Comparison of ENCODE assay signal across 8 mouse cellular contexts in genomic region chr13:23432562-23433201, GRCm38 (mm10). TPM values are rescaled to one million over a fixed set of nuclear protein-coding genes. Genes with fewer than 3 reads are reported as not detected.
DNase-seq lines count a peak whose midpoint lies in the region; ATAC-seq and TF ChIP-seq lines count a peak whose summit lies in the region.

No protein-coding gene starts in this region.

- WGBS in forebrain, embryonic 12.5 days, result under 1% methylated on average over 28 of the region's 28 CpGs
- WGBS in heart, postnatal 0 days, result 0% methylated on average over 28 of the region's 28 CpGs
- under 1% methylated on average over 28 of the region's 28 CpGs for WGBS in liver, embryonic 16.5 days (ENCODE audit: insufficient replicate concordance)
- WGBS in neural tube, embryonic 12.5 days, result under 1% methylated on average over 28 of the region's 28 CpGs
- WGBS in stomach, postnatal 0 days, result under 1% methylated on average over 28 of the region's 28 CpGs

- H3K4me3 ChIP-seq in E14TG2a.4 (replicated peaks; ENCODE audit: low read length), result peak overlapping the region; percentile 77
- peak overlapping the region; percentile 49 for H3K4me3 ChIP-seq in forebrain, embryonic 12.5 days (replicated peaks)
- H3K4me3 ChIP-seq in heart, postnatal 0 days (ENCODE audit: low read depth, low read length), result peak overlapping the region; percentile 66
- H3K4me3 ChIP-seq in liver, embryonic 16.5 days (ENCODE audit: low read depth, low read length), result peak overlapping the region; percentile 59
- H3K4me3 ChIP-seq in neural tube, embryonic 12.5 days, result peak overlapping the region; percentile 29
- peak overlapping the region; percentile 55 for H3K4me3 ChIP-seq in stomach, postnatal 0 days (ENCODE audit: low read depth, low read length)

- H3K36me3 ChIP-seq in E14TG2a.4 (ENCODE audit: insufficient read depth, low read length), result no peaks in the 10 kb centered on the region
- no peaks in the 10 kb centered on the region for H3K36me3 ChIP-seq in forebrain, embryonic 12.5 days (replicated peaks)
- no peaks in the 10 kb centered on the region for H3K36me3 ChIP-seq in heart, postnatal 0 days (replicated peaks; ENCODE audit: control insufficient read depth, insufficient read depth, low read length)
- no peaks in the 10 kb centered on the region for H3K36me3 ChIP-seq in liver, embryonic 16.5 days (ENCODE audit: control insufficient read depth, insufficient read depth)
- no peaks in the 10 kb centered on the region for H3K36me3 ChIP-seq in neural tube, embryonic 12.5 days
- H3K36me3 ChIP-seq in stomach, postnatal 0 days (ENCODE audit: control insufficient read depth, insufficient read depth, low read length), result no peaks in the 10 kb centered on the region

- peak overlapping the region; percentile 58 for H3K4me2 ChIP-seq in forebrain, embryonic 12.5 days
- peak overlapping the region; percentile 63 for H3K4me2 ChIP-seq in heart, postnatal 0 days (ENCODE audit: low read depth, low read length)
- peak overlapping the region; percentile 70 for H3K4me2 ChIP-seq in liver, embryonic 16.5 days (ENCODE audit: low read depth, low read length)
- peak overlapping the region; percentile 62 for H3K4me2 ChIP-seq in neural tube, embryonic 12.5 days (replicated peaks)
- peak overlapping the region; percentile 55 for H3K4me2 ChIP-seq in stomach, postnatal 0 days (replicated peaks; ENCODE audit: low read depth)

- peaks cover 58% of the 10 kb centered on the region for H3K4me1 ChIP-seq in E14TG2a.4 (replicated peaks; ENCODE audit: low read depth, low read length)
- H3K4me1 ChIP-seq in forebrain, embryonic 12.5 days, result peaks cover 30% of the 10 kb centered on the region
- peaks cover 12% of the 10 kb centered on the region for H3K4me1 ChIP-seq in heart, postnatal 0 days (ENCODE audit: control insufficient read depth, insufficient read depth)
- H3K4me1 ChIP-seq in liver, embryonic 16.5 days (ENCODE audit: control insufficient read depth, low read depth, low read length), result peaks cover 21% of the 10 kb centered on the region
- H3K4me1 ChIP-seq in neural tube, embryonic 12.5 days, result peaks cover 15% of the 10 kb centered on the region
- H3K4me1 ChIP-seq in stomach, postnatal 0 days (replicated peaks; ENCODE audit: control insufficient read depth, insufficient read depth), result no peaks in the 10 kb centered on the region; the same call in 1 of the 2 replicates

- TF ChIP-seq CTCF in E14TG2a.4 (conservative IDR thresholded peaks at IDR 0.05; ENCODE audit: low read length), result peak; percentile 53
- TF ChIP-seq CTCF in heart, postnatal 0 days (IDR thresholded peaks at IDR 0.05; ENCODE audit: low read depth), result peak; percentile 86
- TF ChIP-seq CTCF in stomach, postnatal 0 days (IDR thresholded peaks at IDR 0.05; ENCODE audit: low read depth), result peak; percentile 89

- peak; percentile 77; the same call in 1 of the 2 replicates for TF ChIP-seq EP300 in heart, postnatal 0 days (IDR thresholded peaks at IDR 0.05; ENCODE audit: low read depth)
- no peak for TF ChIP-seq EP300 in stomach, postnatal 0 days (optimal IDR thresholded peaks at IDR 0.05)

- ATAC-seq in forebrain, embryonic 12.5 days (ENCODE audit: low FRiP score), result peak; percentile 87
- peak; percentile 92 for ATAC-seq in heart, postnatal 0 days (ENCODE audit: insufficient read depth, low read depth)
- peak; percentile 90 for ATAC-seq in liver, embryonic 16.5 days (ENCODE audit: low read depth)
- peak; percentile 93 for ATAC-seq in neural tube, embryonic 12.5 days (ENCODE audit: low FRiP score, low read depth)
- peak; percentile 95 for ATAC-seq in stomach, postnatal 0 days (ENCODE audit: low FRiP score, low TSS enrichment)

- peak overlapping the region; percentile 40; the same call in 1 of the 2 replicates for H3K9ac ChIP-seq in forebrain, embryonic 12.5 days
- peak overlapping the region; percentile 74; the same call in 1 of the 2 replicates for H3K9ac ChIP-seq in heart, postnatal 0 days (replicated peaks; ENCODE audit: low read depth, low read length)
- H3K9ac ChIP-seq in liver, embryonic 16.5 days (ENCODE audit: low read depth, low read length), result peak overlapping the region; percentile 55
- H3K9ac ChIP-seq in neural tube, embryonic 12.5 days, result 0 out of 2 replicates have a peak overlapping the region, but pooled peaks have one; percentile 29
- H3K9ac ChIP-seq in stomach, postnatal 0 days (ENCODE audit: low read length), result no peak overlapping the region

- no peaks in the 10 kb centered on the region for H3K9me3 ChIP-seq in E14TG2a.4 (ENCODE audit: low read length)
- H3K9me3 ChIP-seq in forebrain, embryonic 12.5 days, result no peaks in the 10 kb centered on the region
- no peaks in the 10 kb centered on the region for H3K9me3 ChIP-seq in heart, postnatal 0 days (replicated peaks; ENCODE audit: control insufficient read depth, low read length)
- no peaks in the 10 kb centered on the region for H3K9me3 ChIP-seq in liver, embryonic 16.5 days (replicated peaks; ENCODE audit: control insufficient read depth, low read length)
- H3K9me3 ChIP-seq in neural tube, embryonic 12.5 days, result no peaks in the 10 kb centered on the region
- H3K9me3 ChIP-seq in stomach, postnatal 0 days (ENCODE audit: control insufficient read depth, low read length), result no peaks in the 10 kb centered on the region

- no peaks in the 10 kb centered on the region for H3K27me3 ChIP-seq in E14TG2a.4 (ENCODE audit: insufficient read depth, low read length)
- H3K27me3 ChIP-seq in forebrain, embryonic 12.5 days, result no peaks in the 10 kb centered on the region
- no peaks in the 10 kb centered on the region for H3K27me3 ChIP-seq in heart, postnatal 0 days (ENCODE audit: control insufficient read depth, insufficient read depth, low read length)
- no peaks in the 10 kb centered on the region for H3K27me3 ChIP-seq in liver, embryonic 16.5 days (ENCODE audit: control insufficient read depth, insufficient read depth, low read depth, low read length)
- H3K27me3 ChIP-seq in neural tube, embryonic 12.5 days (replicated peaks), result no peaks in the 10 kb centered on the region
- H3K27me3 ChIP-seq in stomach, postnatal 0 days (ENCODE audit: control insufficient read depth, insufficient read depth, low read length), result no peaks in the 10 kb centered on the region

- peak; percentile 99 for DNase-seq in c-Kit-positive CD71-positive TER-119-positive erythroid progenitor cells, embryonic 14.5 days (ENCODE audit: low spot score)
- DNase-seq in heart, postnatal 0 days (ENCODE audit: low spot score), result peak; percentile 98
- peak; percentile 95 to 96 for DNase-seq in kidney, postnatal 36 days
- peak; percentile 95 for DNase-seq in stomach, postnatal 0 days (ENCODE audit: low spot score)

- H3K27ac ChIP-seq in forebrain, embryonic 12.5 days, result peak overlapping the region; percentile 57; the same call in 1 of the 2 replicates
- H3K27ac ChIP-seq in heart, postnatal 0 days (ENCODE audit: low read depth), result peak overlapping the region; percentile 97
- H3K27ac ChIP-seq in liver, embryonic 16.5 days (ENCODE audit: low read length), result peak overlapping the region; percentile 83
- H3K27ac ChIP-seq in neural tube, embryonic 12.5 days, result no peak overlapping the region
- peak overlapping the region; percentile 31; the same call in 1 of the 2 replicates for H3K27ac ChIP-seq in stomach, postnatal 0 days (replicated peaks)

RNA-seq across cellular contexts. Expression of gene Abt1, which starts 9.0 kb away (rescaled TPM):
- polyA plus RNA-seq in forebrain, embryonic 12.5 days (2016; fragmentation: Nextera tagmentation; extraction: Ambion mirVana), result 13.0 and 13.2 TPM in 2 replicates
- total RNA-seq in heart, postnatal 0 days (2014; rRNA removed; ENCODE audit: low replicate concordance), result 6.7 and 7.4 TPM in 2 replicates
- 6.8 and 7.2 TPM in 2 replicates for polyA plus RNA-seq in heart, postnatal 0 days (2015; fragmentation: Nextera tagmentation; extraction: Ambion mirVana)
- 4.5 TPM in 2 replicates for polyA plus RNA-seq in liver, embryonic 16.5 days (2015; fragmentation: Nextera tagmentation; extraction: Ambion mirVana)
- polyA plus RNA-seq in neural tube, embryonic 12.5 days (2016; fragmentation: Nextera tagmentation; extraction: Ambion mirVana), result 11.4 TPM in 2 replicates
- polyA plus RNA-seq in stomach, postnatal 0 days (2015; fragmentation: Nextera tagmentation; extraction: Ambion mirVana), result 7.1 and 7.4 TPM in 2 replicates

RNA-seq across cellular contexts. Expression of gene Btn1a1, which starts 33.0 kb away (rescaled TPM):
- polyA plus RNA-seq in forebrain, embryonic 12.5 days (2016; fragmentation: Nextera tagmentation; extraction: Ambion mirVana), result 0.18 and 0.36 TPM in 2 replicates
- total RNA-seq in heart, postnatal 0 days (2014; rRNA removed; ENCODE audit: low replicate concordance), result 0.27 TPM in 1 of 2 replicates, not detected in the other
- 0.14 and 0.18 TPM in 2 replicates for polyA plus RNA-seq in heart, postnatal 0 days (2015; fragmentation: Nextera tagmentation; extraction: Ambion mirVana)
- polyA plus RNA-seq in liver, embryonic 16.5 days (2015; fragmentation: Nextera tagmentation; extraction: Ambion mirVana), result 1.9 and 2.0 TPM in 2 replicates
- not detected in 2 replicates for polyA plus RNA-seq in neural tube, embryonic 12.5 days (2016; fragmentation: Nextera tagmentation; extraction: Ambion mirVana)
- polyA plus RNA-seq in stomach, postnatal 0 days (2015; fragmentation: Nextera tagmentation; extraction: Ambion mirVana), result 0.05 TPM in 1 of 2 replicates, not detected in the other

RNA-seq across cellular contexts. Expression of gene Btn2a2, which starts 56.0 kb away (rescaled TPM):
- 0.23 and 0.36 TPM in 2 replicates for polyA plus RNA-seq in forebrain, embryonic 12.5 days (2016; fragmentation: Nextera tagmentation; extraction: Ambion mirVana)
- total RNA-seq in heart, postnatal 0 days (2014; rRNA removed; ENCODE audit: low replicate concordance), result not detected in 2 replicates
- 0.04 and 0.15 TPM in 2 replicates for polyA plus RNA-seq in heart, postnatal 0 days (2015; fragmentation: Nextera tagmentation; extraction: Ambion mirVana)
- polyA plus RNA-seq in liver, embryonic 16.5 days (2015; fragmentation: Nextera tagmentation; extraction: Ambion mirVana), result not detected in 2 replicates
- 0.23 and 0.31 TPM in 2 replicates for polyA plus RNA-seq in neural tube, embryonic 12.5 days (2016; fragmentation: Nextera tagmentation; extraction: Ambion mirVana)
- polyA plus RNA-seq in stomach, postnatal 0 days (2015; fragmentation: Nextera tagmentation; extraction: Ambion mirVana), result 0.04 and 0.07 TPM in 2 replicates
